20 mouse cellular contexts compared by ENCODE assay signal in genomic region chr4:45762600-45762999, GRCm38 (mm10). TPM values are rescaled to one million over a fixed set of nuclear protein-coding genes. Genes with fewer than 3 reads are reported as not detected.
DNase-seq lines count a peak whose midpoint lies in the region; ATAC-seq and TF ChIP-seq lines count a peak whose summit lies in the region.
"Had no signal": no experiment of that assay in that cellular context is flagged by ENCODE, and none has a peak within 500 bp of the region (broad histone marks: within the 10 kb centered on the region; RNA-seq: fewer than 3 reads in every experiment).

No protein-coding gene starts in this region.

- no peaks in the 10 kb centered on the region for H3K9me3 ChIP-seq in liver, embryonic 15.5 days (replicated peaks)
- H3K9me3 ChIP-seq in forebrain, embryonic 16.5 days (ENCODE audit: control insufficient read depth, low read length) = no peaks in the 10 kb centered on the region; the same call in 1 of the 2 replicates
- no peaks in the 10 kb centered on the region for H3K9me3 ChIP-seq in heart, postnatal 0 days (replicated peaks; ENCODE audit: control insufficient read depth, low read length)
- H3K9me3 ChIP-seq: limb, embryonic 12.5 days; liver, embryonic 13.5 days; lung, embryonic 15.5 days; midbrain, embryonic 12.5 days; stomach, embryonic 15.5 days had no signal

- peaks cover 44% of the 10 kb centered on the region for H3K4me1 ChIP-seq in liver, embryonic 15.5 days (replicated peaks)
- peaks cover 58% of the 10 kb centered on the region for H3K4me1 ChIP-seq in forebrain, embryonic 16.5 days (replicated peaks; ENCODE audit: control insufficient read depth, insufficient read depth, low read length)
- peaks cover 37% of the 10 kb centered on the region for H3K4me1 ChIP-seq in heart, postnatal 0 days (ENCODE audit: control insufficient read depth, insufficient read depth)

- 53% methylated on average over 4 of the region's 4 CpGs for WGBS in liver, embryonic 15.5 days (ENCODE audit: insufficient replicate concordance)
- WGBS in forebrain, embryonic 16.5 days = 82% methylated on average over 4 of the region's 4 CpGs
- WGBS in heart, postnatal 0 days = 34% methylated on average over 4 of the region's 4 CpGs

- TF ChIP-seq EP300 in heart, postnatal 0 days (IDR thresholded peaks at IDR 0.05; ENCODE audit: low read depth) = no peak

- no peak overlapping the region for H3K9ac ChIP-seq in liver, embryonic 15.5 days
- no peak overlapping the region for H3K9ac ChIP-seq in forebrain, embryonic 16.5 days (replicated peaks; ENCODE audit: low read depth, low read length)
- H3K9ac ChIP-seq in heart, postnatal 0 days (replicated peaks; ENCODE audit: low read depth, low read length) = no peak overlapping the region
- H3K9ac ChIP-seq: limb, embryonic 12.5 days; lung, embryonic 15.5 days; stomach, embryonic 15.5 days had no signal

- 0 out of 2 replicates have a peak, but pooled peaks have one; percentile 9 for TF ChIP-seq CTCF in heart, postnatal 0 days (IDR thresholded peaks at IDR 0.05; ENCODE audit: low read depth)
- no peak for TF ChIP-seq CTCF in layer of hippocampus, adult 2 months (conservative IDR thresholded peaks at IDR 0.05)

- peak overlapping the region; percentile 65; the same call in 1 of the 2 replicates for H3K4me2 ChIP-seq in liver, embryonic 15.5 days
- no peak overlapping the region for H3K4me2 ChIP-seq in forebrain, embryonic 16.5 days (ENCODE audit: low read length)
- no peak overlapping the region for H3K4me2 ChIP-seq in heart, postnatal 0 days (ENCODE audit: low read depth, low read length)

- no peak for ATAC-seq in liver, embryonic 15.5 days (ENCODE audit: insufficient read depth)
- no peak for ATAC-seq in forebrain, embryonic 16.5 days
- ATAC-seq in heart, postnatal 0 days (ENCODE audit: insufficient read depth, low read depth) = peak; percentile 54
- ATAC-seq: hindbrain, postnatal 0 days had no signal

- no peak overlapping the region for H3K4me3 ChIP-seq in liver, embryonic 15.5 days (replicated peaks)
- no peak overlapping the region for H3K4me3 ChIP-seq in forebrain, embryonic 16.5 days (replicated peaks; ENCODE audit: low read length)
- no peak overlapping the region for H3K4me3 ChIP-seq in heart, postnatal 0 days (ENCODE audit: low read depth, low read length)
- no peak overlapping the region for H3K4me3 ChIP-seq in layer of hippocampus, adult 2 months
- H3K4me3 ChIP-seq: gastrocnemius, adult 2 months; limb, embryonic 12.5 days; lung, embryonic 15.5 days; midbrain, embryonic 12.5 days; stomach, embryonic 15.5 days had no signal

- peak; percentile 38 to 68 for DNase-seq in heart, adult 18-20 months
- no peak for DNase-seq in heart, postnatal 4 days
- DNase-seq in liver = no peak
- no peak for DNase-seq in heart, postnatal 0 days (ENCODE audit: low spot score)
- no peak for DNase-seq in layer of hippocampus, adult 2 months (ENCODE audit: low spot score in 2 of 2)
- DNase-seq: adrenal gland, postnatal 25 days; B cell, adult 2 months; cerebellum, adult 11 months; gastrocnemius, adult 2 months; kidney, adult 11 months; liver, embryonic 13.5 days; thymus, adult 18-20 months had no signal

- no peaks in the 10 kb centered on the region for H3K36me3 ChIP-seq in liver, embryonic 15.5 days (replicated peaks)
- H3K36me3 ChIP-seq in forebrain, embryonic 16.5 days (ENCODE audit: control insufficient read depth, insufficient read depth) = no peaks in the 10 kb centered on the region
- H3K36me3 ChIP-seq in heart, postnatal 0 days (replicated peaks; ENCODE audit: control insufficient read depth, insufficient read depth, low read length) = no peaks in the 10 kb centered on the region
- H3K36me3 ChIP-seq: limb, embryonic 12.5 days; liver, embryonic 13.5 days; lung, embryonic 15.5 days; midbrain, embryonic 12.5 days; stomach, embryonic 15.5 days had no signal

- H3K27me3 ChIP-seq in liver, embryonic 15.5 days = peaks cover 50% of the 10 kb centered on the region
- no peaks in the 10 kb centered on the region for H3K27me3 ChIP-seq in forebrain, embryonic 16.5 days (replicated peaks; ENCODE audit: control insufficient read depth, insufficient read depth, low read length)
- no peaks in the 10 kb centered on the region for H3K27me3 ChIP-seq in heart, postnatal 0 days (ENCODE audit: control insufficient read depth, insufficient read depth, low read length)

- H3K27ac ChIP-seq in liver, embryonic 15.5 days (replicated peaks) = no peak overlapping the region
- peak overlapping the region; percentile 84 for H3K27ac ChIP-seq in forebrain, embryonic 16.5 days (ENCODE audit: low read length)
- H3K27ac ChIP-seq in heart, postnatal 0 days (ENCODE audit: low read depth) = peak overlapping the region; percentile 72
- no peak overlapping the region for H3K27ac ChIP-seq in layer of hippocampus, adult 2 months
- H3K27ac ChIP-seq: gastrocnemius, adult 2 months; hindbrain, postnatal 0 days; limb, embryonic 12.5 days; liver, embryonic 13.5 days; macrophage had no signal

RNA-seq across cellular contexts. Expression of gene Aldh1b1, which starts 36.2 kb away (rescaled TPM):
- total RNA-seq in heart, adult 18-20 months (2021) = 10 to 100 TPM; 12.6 to 14.6 TPM
- 10 to 100 TPM; 84.2 to 91.4 TPM for total RNA-seq in heart, postnatal 4 days (2021)
- polyA plus RNA-seq in liver, embryonic 15.5 days (2015; fragmentation: Nextera tagmentation; extraction: Ambion mirVana) = 84.6 and 101 TPM in 2 replicates
- polyA plus RNA-seq in forebrain, embryonic 16.5 days (2015; fragmentation: Nextera tagmentation; extraction: Ambion mirVana) = 30.9 and 31.8 TPM in 2 replicates
- total RNA-seq in heart, postnatal 0 days (2014; rRNA removed; ENCODE audit: low replicate concordance) = 238 and 284 TPM in 2 replicates
- 200 and 211 TPM in 2 replicates for polyA plus RNA-seq in heart, postnatal 0 days (2015; fragmentation: Nextera tagmentation; extraction: Ambion mirVana)
- total RNA-seq in layer of hippocampus, adult 2 months (2021) = 1 to 10 TPM; 8.7 to 9.7 TPM

Comparison
In these comparisons a context has a peak if more than half of its experiments do, and no peak if none do; other contexts are left out.
1. DNase-seq: peak in heart, adult 18-20 months (2 of 2); none in heart, postnatal 4 days (single experiment), liver (single experiment), heart, postnatal 0 days (single experiment) and layer of hippocampus, adult 2 months (0 of 2).
2. RNA of gene Aldh1b1, which starts 36.2 kb away (total RNA-seq): 238 to 284 TPM in heart, postnatal 0 days and 84.2 to 91.4 TPM in heart, postnatal 4 days; 12.6 to 14.6 TPM in heart, adult 18-20 months and 8.7 to 9.7 TPM in layer of hippocampus, adult 2 months; every median in the first group is over 4 times any median in the second.
3. H3K27ac ChIP-seq: peak in forebrain, embryonic 16.5 days (single experiment) and heart, postnatal 0 days (single experiment); none in liver, embryonic 15.5 days (single experiment) and layer of hippocampus, adult 2 months (single experiment).